Comparison of ENCODE assay signal across 27 mouse cellular contexts in genomic region chr1:175024136-175024535, GRCm38 (mm10).
"Had no signal": no experiment of that assay in that cellular context is flagged by ENCODE, and none has a peak within 500 bp of the region (broad histone marks: within the 10 kb centered on the region; RNA-seq: fewer than 3 reads in every experiment).

No protein-coding gene starts in this region.

- ATAC-seq: hindbrain, embryonic 16.5 days; inflammation-experienced regulatory T-cells, adult 6 months; intestine, embryonic 15.5 days; intestine, postnatal 0 days; liver, embryonic 12.5 days had no signal

- DNase-seq: gastrocnemius, adult 2 months; gastrocnemius, postnatal 10 days; gastrocnemius, postnatal 25 days; heart, adult 18-20 months; heart, postnatal 10 days; heart, postnatal 4 days; kidney, adult 18-20 months; kidney, adult 8-10 months; kidney, postnatal 10 days; kidney, postnatal 25 days; kidney, postnatal 4 days; layer of hippocampus, adult 9-11 months; layer of hippocampus, postnatal 36 days; left cerebral cortex, postnatal 4 days had no signal

- H3K9ac ChIP-seq: heart, embryonic 12.5 days; hindbrain, embryonic 12.5 days; hindbrain, embryonic 14.5 days; intestine, embryonic 15.5 days; limb, embryonic 13.5 days; limb, embryonic 15.5 days; liver, embryonic 12.5 days; liver, embryonic 14.5 days had no signal

- H3K36me3 ChIP-seq: heart, embryonic 10.5 days; heart, embryonic 12.5 days; hindbrain, embryonic 10.5 days; hindbrain, embryonic 12.5 days; intestine, embryonic 15.5 days; limb, embryonic 13.5 days; limb, embryonic 15.5 days; liver, embryonic 12.5 days had no signal

- H3K27me3 ChIP-seq: heart, embryonic 12.5 days; hindbrain, embryonic 12.5 days; intestine, embryonic 15.5 days; limb, embryonic 13.5 days; limb, embryonic 15.5 days; liver, embryonic 12.5 days had no signal

- H3K9me3 ChIP-seq: heart, embryonic 10.5 days; heart, embryonic 12.5 days; hindbrain, embryonic 10.5 days; hindbrain, embryonic 12.5 days; intestine, embryonic 15.5 days; limb, embryonic 13.5 days; limb, embryonic 15.5 days; liver, embryonic 12.5 days had no signal

- H3K4me2 ChIP-seq: heart, embryonic 12.5 days; hindbrain, embryonic 12.5 days; hindbrain, embryonic 14.5 days; intestine, embryonic 15.5 days; limb, embryonic 13.5 days; limb, embryonic 15.5 days; liver, embryonic 12.5 days had no signal

- H3K4me1 ChIP-seq: intestine, embryonic 15.5 days; liver, embryonic 12.5 days had no signal

- H3K4me3 ChIP-seq: gastrocnemius, adult 2 months; heart, embryonic 10.5 days; heart, embryonic 12.5 days; hindbrain, embryonic 10.5 days; hindbrain, embryonic 12.5 days; intestine, embryonic 15.5 days; limb, embryonic 13.5 days; limb, embryonic 15.5 days; liver, embryonic 12.5 days had no signal

- H3K27ac ChIP-seq: gastrocnemius, adult 2 months; heart, embryonic 10.5 days; hindbrain, embryonic 10.5 days; hindbrain, embryonic 12.5 days; hindbrain, embryonic 14.5 days; intestine, embryonic 15.5 days; limb, embryonic 13.5 days; limb, embryonic 15.5 days; liver, embryonic 12.5 days; liver, embryonic 14.5 days had no signal
